Mouse (Mus musculus): ENCODE data around the gene Col1a1. TPM values are rescaled to one million over a fixed set of nuclear protein-coding genes. Genes with fewer than 3 reads are reported as not detected.

Gene Col1a1
- total and polyA plus RNA-seq, 3 experiments = 0.11 to 0.13 TPM; not detected in 1

GRCm38 (mm10) chr11:95001058-95001457, 65.0 kb downstream of the Col1a1 start:
- no peak overlapping the region for H3K27ac ChIP-seq (ENCODE audit: insufficient read depth, low read depth)

GRCm38 (mm10) chr11:95001584-95002347, 65.7 kb downstream of the Col1a1 start:
- no peak overlapping the region for H3K4me3 ChIP-seq (replicated peaks in 1 of 3; ENCODE audit: low read depth in 2 of 3, low read length in 2 of 3, poor library complexity in 1 of 3)
- H3K4me2 ChIP-seq (ENCODE audit: insufficient read depth, low read depth, poor library complexity, severe bottlenecking) = no peak overlapping the region
- no peak overlapping the region for H3K9ac ChIP-seq (ENCODE audit: insufficient read depth, low read depth)
- no peaks in the 10 kb centered on the region for H3K79me2 ChIP-seq (replicated peaks; ENCODE audit: control insufficient read depth, extremely low read depth, insufficient read depth, poor library complexity, severe bottlenecking)
- H3K9me3 ChIP-seq (replicated peaks; ENCODE audit: low read length) = no peaks in the 10 kb centered on the region
- in situ Hi-C loops (cut with MboI; ENCODE audit: low pct_ligation_motif_present, low pct_unique_long_range_greater_than_20kb, low sequenced_read_pairs) = no loop called here
- TF ChIP-seq ETS1 (conservative IDR thresholded peaks at IDR 0.05; ENCODE audit: low read depth, low read length) (no peak), EP300 (IDR thresholded peaks at IDR 0.05; ENCODE audit: low read length) (no peak), MXI1 (IDR thresholded peaks at IDR 0.05; ENCODE audit: low read depth, low read length) (no peak), RAD21 (IDR thresholded peaks at IDR 0.05; ENCODE audit: low read depth, low read length) (no peak), HCFC1 (IDR thresholded peaks at IDR 0.05; ENCODE audit: low read depth, low read length) (no peak), ZC3H11A (IDR thresholded peaks at IDR 0.05; ENCODE audit: low read depth, low read length) (no peak), ZMIZ1 (IDR thresholded peaks at IDR 0.05; ENCODE audit: low read depth, low read length) (no peak), ZNF384 (IDR thresholded peaks at IDR 0.05; ENCODE audit: low read depth, low read length) (no peak), MAFK (IDR thresholded peaks at IDR 0.05; ENCODE audit: insufficient replicate concordance, low read length) (no peak), E2F4 (IDR thresholded peaks at IDR 0.05; ENCODE audit: insufficient replicate concordance, low read depth, low read length) (no peak), TBP (conservative IDR thresholded peaks at IDR 0.05; ENCODE audit: low read depth, low read length) (no peak), RCOR1 (conservative IDR thresholded peaks at IDR 0.05; ENCODE audit: low read depth, low read length) (no peak), ELF1 (IDR thresholded peaks at IDR 0.05; ENCODE audit: low read depth, low read length) (no peak), NRF1 (IDR thresholded peaks at IDR 0.05; ENCODE audit: low read depth, low read length) (no peak), PAX5 (IDR thresholded peaks at IDR 0.05; ENCODE audit: low read length) (no peak), MAX (IDR thresholded peaks at IDR 0.05; ENCODE audit: low read length) (no peak), MEF2A (IDR thresholded peaks at IDR 0.05; ENCODE audit: borderline replicate concordance, low read depth, low read length) (no peak), CTCF (conservative IDR thresholded peaks at IDR 0.05 in 1 of 2, IDR thresholded peaks at IDR 0.05 in 1 of 2; ENCODE audit: low read depth in 2 of 2, low read length in 2 of 2) (no peak), USF1 (IDR thresholded peaks at IDR 0.05; ENCODE audit: low read depth, low read length) (no peak), POLR2A (IDR thresholded peaks at IDR 0.05; ENCODE audit: low read depth, low read length) (no peak)
- H3K36me3 ChIP-seq (replicated peaks in 1 of 2; ENCODE audit: control insufficient read depth in 1 of 2, insufficient read depth in 1 of 2, low read length in 1 of 2) = peaks cover 41 to 84% of the 10 kb centered on the region in 2 experiments
- dilution Hi-C loops (cut with MboI; ENCODE audit: extremely low pct_ligation_motif_present, extremely low pct_unique_long_range_greater_than_20kb, low sequenced_read_pairs) = no loop called here
- no peak overlapping the region for H3K27ac ChIP-seq (ENCODE audit: insufficient read depth, low read depth)
- H3K27me3 ChIP-seq (replicated peaks) = no peaks in the 10 kb centered on the region
- H3K4me1 ChIP-seq (ENCODE audit: control insufficient read depth in 1 of 2, insufficient read depth in 2 of 2) = peaks cover 8 to 30% of the 10 kb centered on the region in 2 experiments
- no peak for DNase-seq (ENCODE audit: extremely low read depth)

More at GRCm38 (mm10) chr11:95001058-95001457, 65.0 kb downstream of the Col1a1 start:
- H3K4me3 ChIP-seq (replicated peaks in 1 of 3; ENCODE audit: low read depth in 2 of 3, low read length in 2 of 3, poor library complexity in 1 of 3) = no peak overlapping the region
- no peaks in the 10 kb centered on the region for H3K79me2 ChIP-seq (replicated peaks; ENCODE audit: control insufficient read depth, extremely low read depth, insufficient read depth, poor library complexity, severe bottlenecking)
- in situ Hi-C loops (cut with MboI; ENCODE audit: low pct_ligation_motif_present, low pct_unique_long_range_greater_than_20kb, low sequenced_read_pairs) = no loop called here
- peak; percentile 91 for TF ChIP-seq RAD21 (IDR thresholded peaks at IDR 0.05; ENCODE audit: low read depth, low read length)
- peak; percentile 67 for TF ChIP-seq NRF1 (IDR thresholded peaks at IDR 0.05; ENCODE audit: low read depth, low read length)
- TF ChIP-seq ZMIZ1 (IDR thresholded peaks at IDR 0.05; ENCODE audit: low read depth, low read length) = no peak
- no peak for TF ChIP-seq TCF12 (IDR thresholded peaks at IDR 0.05; ENCODE audit: low read depth, low read length)
- no peak for TF ChIP-seq NELFE (IDR thresholded peaks at IDR 0.05; ENCODE audit: low read depth, low read length)
- no peak for TF ChIP-seq EP300 (IDR thresholded peaks at IDR 0.05; ENCODE audit: low read length)
- no peak for TF ChIP-seq MEF2A (IDR thresholded peaks at IDR 0.05; ENCODE audit: borderline replicate concordance, low read depth, low read length)
- no peak for TF ChIP-seq SIN3A (IDR thresholded peaks at IDR 0.05; ENCODE audit: low read length)
- TF ChIP-seq ELF1 (IDR thresholded peaks at IDR 0.05; ENCODE audit: low read depth, low read length) = no peak
- TF ChIP-seq CTCF (conservative IDR thresholded peaks at IDR 0.05 in 1 of 2, IDR thresholded peaks at IDR 0.05 in 1 of 2; ENCODE audit: low read depth in 2 of 2, low read length in 2 of 2) = peak; percentile 96 to 98
- no peak for TF ChIP-seq POLR2AphosphoS2 (IDR thresholded peaks at IDR 0.05; ENCODE audit: low read depth, low read length)
- TF ChIP-seq MAZ (IDR thresholded peaks at IDR 0.05; ENCODE audit: low read depth, low read length) = no peak
- TF ChIP-seq JUN (IDR thresholded peaks at IDR 0.05; ENCODE audit: insufficient read depth, low read depth, low read length) = no peak
- TF ChIP-seq CHD2 (IDR thresholded peaks at IDR 0.05; ENCODE audit: low read length) = no peak
- TF ChIP-seq RCOR1 (conservative IDR thresholded peaks at IDR 0.05; ENCODE audit: low read depth, low read length) = no peak
- no peak for TF ChIP-seq ZC3H11A (IDR thresholded peaks at IDR 0.05; ENCODE audit: low read depth, low read length)
- TF ChIP-seq POLR2A (IDR thresholded peaks at IDR 0.05; ENCODE audit: low read depth, low read length) = no peak
- TF ChIP-seq ETS1 (conservative IDR thresholded peaks at IDR 0.05; ENCODE audit: low read depth, low read length) = no peak
- no peak for TF ChIP-seq MXI1 (IDR thresholded peaks at IDR 0.05; ENCODE audit: low read depth, low read length)
- TF ChIP-seq PAX5 (IDR thresholded peaks at IDR 0.05; ENCODE audit: low read length) = no peak
- no peak for TF ChIP-seq HCFC1 (IDR thresholded peaks at IDR 0.05; ENCODE audit: low read depth, low read length)
- no peak for TF ChIP-seq MAX (IDR thresholded peaks at IDR 0.05; ENCODE audit: low read length)
- no peak for TF ChIP-seq JUND (conservative IDR thresholded peaks at IDR 0.05; ENCODE audit: low read depth, low read length)
- no peak for TF ChIP-seq USF2 (conservative IDR thresholded peaks at IDR 0.05; ENCODE audit: low read depth, low read length)
- TF ChIP-seq CHD1 (IDR thresholded peaks at IDR 0.05; ENCODE audit: low read depth, low read length) = no peak
- no peak for TF ChIP-seq UBTF (IDR thresholded peaks at IDR 0.05; ENCODE audit: low read depth, low read length)
- TF ChIP-seq SMC3 (IDR thresholded peaks at IDR 0.05; ENCODE audit: low read depth, low read length) = peak; percentile 90
- no peak for TF ChIP-seq MYC (IDR thresholded peaks at IDR 0.05; ENCODE audit: low read depth, low read length)
- TF ChIP-seq ZKSCAN1 (IDR thresholded peaks at IDR 0.05; ENCODE audit: borderline replicate concordance, low read depth, low read length) = no peak
- TF ChIP-seq KAT2A (IDR thresholded peaks at IDR 0.05; ENCODE audit: insufficient replicate concordance, low read length) = no peak
- TF ChIP-seq TBP (conservative IDR thresholded peaks at IDR 0.05; ENCODE audit: low read depth, low read length) = no peak
- no peaks in the 10 kb centered on the region for H3K27me3 ChIP-seq (replicated peaks)
- no peak overlapping the region for H3K9ac ChIP-seq (ENCODE audit: insufficient read depth, low read depth)
- dilution Hi-C loops (cut with MboI; ENCODE audit: extremely low pct_ligation_motif_present, extremely low pct_unique_long_range_greater_than_20kb, low sequenced_read_pairs) = no loop called here
- H3K36me3 ChIP-seq (replicated peaks in 1 of 2; ENCODE audit: control insufficient read depth in 1 of 2, insufficient read depth in 1 of 2, low read length in 1 of 2) = peaks cover 46 to 92% of the 10 kb centered on the region in 2 experiments
- peak; percentile 70 for DNase-seq (ENCODE audit: extremely low read depth)
- no peaks in the 10 kb centered on the region for H3K9me3 ChIP-seq (replicated peaks; ENCODE audit: low read length)
- H3K4me2 ChIP-seq (ENCODE audit: insufficient read depth, low read depth, poor library complexity, severe bottlenecking) = no peak overlapping the region
- H3K4me1 ChIP-seq (ENCODE audit: control insufficient read depth in 1 of 2, insufficient read depth in 2 of 2) = peaks cover 8 to 26% of the 10 kb centered on the region in 2 experiments
